Mouse (Mus musculus): ENCODE measurements around the gene Bcl2. TPM values are rescaled to one million over a fixed set of nuclear protein-coding genes. Genes with fewer than 3 reads are reported as not detected.
A peak's percentile ranks its signal among the peaks of the same experiment; 100 is the strongest.

The Bcl2 gene
- total RNA-seq, 2 experiments from 2014 or later: 7.8 to 8.1 TPM

DNA sequence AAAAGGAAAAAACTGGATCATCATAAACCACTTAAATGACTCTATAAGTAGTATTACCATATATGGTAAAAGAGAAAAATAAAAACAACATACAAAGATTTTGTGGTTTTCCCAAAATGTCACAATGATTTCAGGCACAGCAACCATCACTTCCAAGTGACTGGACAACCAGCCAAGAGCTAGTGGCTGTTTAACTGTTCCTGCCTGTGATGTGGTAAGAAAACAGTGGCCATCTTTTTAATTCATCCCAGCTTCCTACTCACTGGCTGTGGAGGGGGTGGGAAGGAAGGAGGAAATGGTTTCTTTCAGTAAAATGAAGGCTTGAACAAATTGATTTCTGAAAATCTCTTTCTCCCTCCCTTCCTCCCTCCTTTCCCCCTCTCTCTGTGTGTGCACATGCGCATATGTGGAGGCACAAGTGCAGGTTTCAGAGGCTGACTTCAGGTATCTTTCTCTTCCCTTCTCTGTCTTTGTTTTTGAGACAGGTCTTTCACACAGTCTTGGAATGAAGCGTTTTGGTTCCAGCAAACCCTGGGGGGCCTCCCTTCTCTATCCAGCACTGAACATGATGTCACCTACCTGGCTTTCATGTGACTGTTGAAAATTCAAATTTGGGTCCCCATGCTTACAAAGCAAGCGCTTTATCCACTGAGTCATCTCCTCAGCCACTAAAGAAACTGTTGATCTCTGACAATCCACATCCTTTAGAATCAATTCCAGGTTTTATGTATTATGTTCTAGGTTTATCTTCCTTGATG lies 93.7 kb downstream of the Bcl2 start:
- Histone ChIP-seq H3K27ac (no peak overlapping the region), H3K4me3 (no peak overlapping the region)
- TF ChIP-seq CTCF (conservative IDR thresholded peaks at IDR 0.05): no peak
- DNase-seq (ENCODE audit: low spot score in 2 of 2): no peak

GRCm38 (mm10) chr1:106618814-106619213 lies 95.3 kb downstream of the Bcl2 start:
- no peak for DNase-seq (ENCODE audit: low spot score in 2 of 2)
- TF ChIP-seq CTCF (conservative IDR thresholded peaks at IDR 0.05): no peak
- Histone ChIP-seq H3K27ac (no peak overlapping the region), H3K4me3 (no peak overlapping the region)

- TF ChIP-seq CTCF (conservative IDR thresholded peaks at IDR 0.05): no peak
- Histone ChIP-seq H3K27ac (no peak overlapping the region), H3K4me3 (no peak overlapping the region)
- no peak for DNase-seq (ENCODE audit: low spot score in 2 of 2)
Measured at GRCm38 (mm10) chr1:106616955-106617354, 97.1 kb downstream of the Bcl2 start.

GRCm38 (mm10) chr1:106613371-106613770 lies 100.7 kb downstream of the Bcl2 start:
- no peak for DNase-seq (ENCODE audit: low spot score in 2 of 2)
- Histone ChIP-seq H3K27ac (no peak overlapping the region), H3K4me3 (no peak overlapping the region)
- peak; percentile 38 for TF ChIP-seq CTCF (conservative IDR thresholded peaks at IDR 0.05)

DNA sequence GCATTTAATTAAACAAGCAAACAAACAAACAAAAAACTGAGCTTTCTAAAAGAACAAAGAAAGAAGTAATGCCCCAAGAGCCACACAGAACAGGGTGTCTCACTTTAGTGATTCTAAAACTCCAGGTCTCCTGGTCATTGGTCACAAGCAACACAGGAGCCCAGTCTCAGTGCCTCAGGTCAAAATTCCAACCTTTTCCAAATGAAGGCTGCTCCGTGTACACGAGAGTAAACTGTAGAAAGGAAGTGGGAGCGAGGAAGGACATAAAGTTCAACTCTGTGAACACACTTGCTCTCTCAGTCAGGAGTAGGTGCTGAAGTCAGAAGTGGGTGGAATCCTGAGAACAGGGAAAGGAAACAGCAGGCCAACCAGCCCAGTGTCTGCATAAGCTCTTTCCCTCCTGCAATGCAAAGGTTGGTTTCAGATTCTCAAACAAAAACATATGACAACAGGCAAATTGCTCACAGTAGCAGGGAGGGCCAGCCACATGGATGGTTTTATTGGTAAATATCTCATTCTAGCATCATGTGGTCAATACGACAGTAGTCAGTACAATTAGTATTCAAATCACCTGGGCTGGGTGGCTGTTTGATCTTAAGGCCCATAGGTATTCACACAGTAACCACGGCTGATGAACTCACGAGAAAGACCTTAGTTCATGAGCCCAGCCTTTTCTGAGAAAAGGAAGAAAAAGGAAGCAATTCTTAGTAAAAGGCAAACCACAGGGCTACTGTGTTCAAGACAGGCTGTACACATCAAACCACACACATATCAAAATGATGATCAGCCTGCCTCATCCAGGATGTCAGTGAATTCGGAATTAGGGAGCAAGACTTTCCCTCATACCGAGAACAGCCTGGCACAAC lies 101.7 kb downstream of the Bcl2 start:
- Histone ChIP-seq H3K4me3 (no peak overlapping the region), H3K27ac (no peak overlapping the region)
- TF ChIP-seq CTCF (conservative IDR thresholded peaks at IDR 0.05): no peak
- no peak for DNase-seq (ENCODE audit: low spot score in 2 of 2)

DNA sequence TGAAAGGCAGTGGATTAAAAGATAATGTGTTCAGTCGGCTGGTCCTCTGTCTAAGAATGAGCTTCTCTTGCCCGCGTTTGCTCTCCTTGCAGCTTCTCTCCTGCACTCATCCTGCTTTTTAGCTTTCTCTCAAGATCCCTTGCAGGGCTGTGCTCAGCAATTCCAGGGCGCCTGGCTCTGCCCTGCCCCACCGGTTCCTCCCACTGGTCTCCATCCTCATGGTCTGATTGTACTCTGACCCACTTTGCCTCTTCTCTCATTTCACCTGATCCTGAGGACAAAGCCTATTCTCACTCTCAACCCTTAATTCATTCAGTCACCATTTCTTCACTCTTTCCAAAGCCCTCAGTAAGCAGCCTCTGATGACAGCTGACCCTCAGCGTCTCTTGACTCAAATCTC lies 102.8 kb downstream of the Bcl2 start:
- no peak for DNase-seq (ENCODE audit: low spot score in 2 of 2)
- TF ChIP-seq CTCF (conservative IDR thresholded peaks at IDR 0.05): no peak
- Histone ChIP-seq H3K27ac (no peak overlapping the region), H3K4me3 (no peak overlapping the region)

DNA sequence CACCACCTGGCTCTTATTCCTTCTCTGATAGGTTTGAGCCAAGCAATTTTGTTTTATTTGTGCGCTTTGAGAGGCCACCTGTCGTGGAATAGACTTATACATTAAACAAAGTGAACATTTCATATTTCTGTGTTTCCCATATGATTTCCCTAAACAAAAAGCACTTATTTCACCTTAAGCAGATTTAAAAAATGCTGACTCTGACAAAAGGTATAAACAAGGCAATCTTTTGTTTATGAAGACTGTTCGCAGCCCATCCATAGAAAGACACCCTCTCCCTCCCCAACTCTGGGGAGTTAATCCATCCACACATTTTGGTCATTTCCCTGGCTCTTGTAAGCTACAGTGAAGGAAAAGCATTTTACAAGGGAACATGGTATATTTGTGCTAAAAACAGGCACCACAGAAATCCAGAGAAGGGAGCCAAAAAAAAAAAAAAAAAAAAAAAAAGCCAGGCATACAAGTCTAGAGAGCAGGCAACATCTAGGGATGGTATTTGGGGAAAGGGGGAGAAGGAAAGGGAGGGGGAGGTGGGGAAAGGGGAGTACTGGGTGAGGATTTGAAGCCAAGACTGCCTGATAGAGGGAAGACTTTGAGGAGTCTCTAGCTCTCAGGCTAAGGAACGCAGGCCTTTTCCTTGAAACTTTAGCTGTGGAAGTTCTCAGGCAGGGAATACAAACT lies 105.8 kb downstream of the Bcl2 start:
- TF ChIP-seq CTCF (conservative IDR thresholded peaks at IDR 0.05): no peak
- Histone ChIP-seq H3K4me3 (no peak overlapping the region), H3K27ac (no peak overlapping the region)
- DNase-seq (ENCODE audit: low spot score in 2 of 2): no peak

DNA sequence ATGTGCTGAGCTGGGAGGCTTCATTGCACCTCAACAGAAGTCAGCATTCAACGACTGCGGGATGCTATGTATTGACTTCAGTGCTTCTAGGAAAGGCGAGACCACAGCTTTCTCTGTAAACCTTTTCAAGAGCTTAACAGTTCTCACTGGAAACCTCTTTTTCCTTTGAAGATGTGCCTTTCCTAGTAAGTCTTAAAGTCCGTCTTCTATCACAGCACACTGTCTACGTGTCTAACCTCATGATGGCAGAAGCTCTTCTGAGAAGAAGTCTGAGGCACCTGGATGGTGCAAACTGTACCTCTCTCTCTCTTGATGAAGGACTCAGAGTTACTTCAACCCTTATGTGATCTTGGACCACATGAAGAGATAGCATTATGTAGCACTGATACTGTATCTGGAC lies 107.1 kb downstream of the Bcl2 start:
- no peak for TF ChIP-seq CTCF (conservative IDR thresholded peaks at IDR 0.05)

GRCm38 (mm10) chr1:106603406-106603805 lies 110.7 kb downstream of the Bcl2 start:
- TF ChIP-seq CTCF (conservative IDR thresholded peaks at IDR 0.05): no peak
- no peak overlapping the region for H3K4me3 ChIP-seq
- DNase-seq (ENCODE audit: low spot score in 2 of 2): no peak
- peak overlapping the region; percentile 56; the same call in 1 of the 2 replicates for H3K27ac ChIP-seq

More for the DNA sequence above, 107.1 kb downstream of the Bcl2 start:
- DNase-seq (ENCODE audit: low spot score in 2 of 2): no peak
- no peak overlapping the region for H3K27ac ChIP-seq
- H3K4me3 ChIP-seq: no peak overlapping the region

- peak in 1 of 2 experiments; percentile 39 for DNase-seq (ENCODE audit: low spot score in 2 of 2)
- H3K27ac ChIP-seq: peak overlapping the region; percentile 56; the same call in 1 of the 2 replicates
- H3K4me3 ChIP-seq: no peak overlapping the region
- TF ChIP-seq CTCF (conservative IDR thresholded peaks at IDR 0.05): no peak
Measured at GRCm38 (mm10) chr1:106602941-106603340, 111.1 kb downstream of the Bcl2 start.

GRCm38 (mm10) chr1:106602536-106602935 lies 111.5 kb downstream of the Bcl2 start:
- H3K27ac ChIP-seq: peak overlapping the region; percentile 56; the same call in 1 of the 2 replicates
- TF ChIP-seq CTCF (conservative IDR thresholded peaks at IDR 0.05): no peak
- no peak for DNase-seq (ENCODE audit: low spot score in 2 of 2)
- H3K4me3 ChIP-seq: no peak overlapping the region

- no peak for DNase-seq (ENCODE audit: low spot score in 2 of 2)
- no peak overlapping the region for H3K4me3 ChIP-seq
- no peak overlapping the region for H3K27ac ChIP-seq
- TF ChIP-seq CTCF (conservative IDR thresholded peaks at IDR 0.05): no peak
Measured at GRCm38 (mm10) chr1:106601247-106601646, 112.8 kb downstream of the Bcl2 start.

GRCm38 (mm10) chr1:106600841-106601240 lies 113.2 kb downstream of the Bcl2 start:
- TF ChIP-seq CTCF (conservative IDR thresholded peaks at IDR 0.05): no peak
- no peak for DNase-seq (ENCODE audit: low spot score in 2 of 2)
- Histone ChIP-seq H3K27ac (no peak overlapping the region), H3K4me3 (no peak overlapping the region)

Measured in layer of hippocampus, adult 2 months (tissue).